Mouse (Mus musculus) heart, adult 10 weeks (tissue): ENCODE data around the gene Zfp969. TPM values are rescaled to one million over a fixed set of nuclear protein-coding genes. Genes with fewer than 3 reads are reported as not detected.

ENCODE experiments used
- polyA plus RNA-seq: library from polyadenylated mRNA; stranded (reverse); fragments of 350-450 nt; fragmentation: Illumina TruSeq; extraction: RNeasy Lipid Tissue Mini Kit (QIAGEN cat#74804); gene quantifications from one replicate; pipeline ENCODE4 v1.2.3, GENCODE M21; 2014; ENCODE audit warnings: low read depth, low replicate concordance

Zfp969 gene
- not detected for polyA plus RNA-seq

GRCm38 (mm10) chr2:175703546-175703945 is at the start of gene Zfp969:
TSS of gene Zfp969 (minus strand) at chr2:175703646.

GRCm38 (mm10) chr2:175741237-175741636 is 37.8 kb upstream of the Zfp969 start, which contains the start of gene Gm2007:
TSS of gene Gm2007 (plus strand) at chr2:175741537.

GRCm38 (mm10) chr2:175643678-175644077 is 59.8 kb downstream of the Zfp969 start, which contains the start of gene Gm11007:
TSS of gene Gm11007 (plus strand) at chr2:175643978.

Other genes starting within 250 kb of the Zfp969 start
- gene Zfp965, start 233.7 kb downstream of the Zfp969 start, polyA plus RNA-seq: 8.1 TPM
- not detected for gene Gm11007, start 59.7 kb downstream of the Zfp969 start, polyA plus RNA-seq
- gene Gm2007, start 37.9 kb upstream of the Zfp969 start, polyA plus RNA-seq: not detected
- 6.2 TPM for gene Gm14288, start 97.4 kb upstream of the Zfp969 start, polyA plus RNA-seq
- gene Gm6710, start 165.6 kb upstream of the Zfp969 start, polyA plus RNA-seq: 1.9 TPM
- 10.6 TPM for gene Zfp966, start 227.5 kb upstream of the Zfp969 start, polyA plus RNA-seq